Mouse (Mus musculus): ENCODE results near the gene Frem1. TPM values are rescaled to one million over a fixed set of nuclear protein-coding genes. Genes with fewer than 3 reads are reported as not detected.
A peak's percentile ranks its signal among the peaks of the same experiment; 100 is the strongest.

Frem1 gene
- polyA plus RNA-seq, 1 experiment from 2014 or later, result 5.5 TPM

- WGBS, result 58% methylated on average over 4 of the region's 4 CpGs
- no peak overlapping the region for H3K4me2 ChIP-seq (ENCODE audit: low read depth, low read length, severe bottlenecking)
- DNase-seq (ENCODE audit: low spot score) (no peak), ATAC-seq (replicated peaks; ENCODE audit: low FRiP score) (no peak)
- no peaks in the 10 kb centered on the region for H3K9me3 ChIP-seq (ENCODE audit: control insufficient read depth, low read length)
- H3K36me3 ChIP-seq (ENCODE audit: control insufficient read depth, insufficient read depth, low read length), result no peaks in the 10 kb centered on the region
- no peak overlapping the region for H3K27ac ChIP-seq (ENCODE audit: low read depth, low read length)
- H3K4me1 ChIP-seq (replicated peaks; ENCODE audit: control insufficient read depth, insufficient read depth, low read length), result no peaks in the 10 kb centered on the region; the same call in 1 of the 2 replicates
- H3K4me3 ChIP-seq (ENCODE audit: low read depth, low read length), result no peak overlapping the region
- no peak overlapping the region for H3K9ac ChIP-seq (ENCODE audit: low read length)
- H3K27me3 ChIP-seq (ENCODE audit: control insufficient read depth, insufficient read depth, low read length), result no peaks in the 10 kb centered on the region
Observed at GRCm38 (mm10) chr4:82953992-82954391, 98.1 kb downstream of the Frem1 start.

- H3K36me3 ChIP-seq (ENCODE audit: control insufficient read depth, insufficient read depth, low read length), result no peaks in the 10 kb centered on the region
- H3K27ac ChIP-seq (ENCODE audit: low read depth, low read length), result no peak overlapping the region
- no peaks in the 10 kb centered on the region for H3K27me3 ChIP-seq (ENCODE audit: control insufficient read depth, insufficient read depth, low read length)
- 85% methylated on average over 8 of the region's 8 CpGs for WGBS
- no peak overlapping the region for H3K4me3 ChIP-seq (ENCODE audit: low read depth, low read length)
- H3K4me2 ChIP-seq (ENCODE audit: low read depth, low read length, severe bottlenecking), result no peak overlapping the region
- ATAC-seq (replicated peaks; ENCODE audit: low FRiP score) (no peak), DNase-seq (ENCODE audit: low spot score) (no peak)
- H3K9ac ChIP-seq (ENCODE audit: low read length), result no peak overlapping the region
- no peaks in the 10 kb centered on the region; the same call in 1 of the 2 replicates for H3K4me1 ChIP-seq (replicated peaks; ENCODE audit: control insufficient read depth, insufficient read depth, low read length)
- H3K9me3 ChIP-seq (ENCODE audit: control insufficient read depth, low read length), result no peaks in the 10 kb centered on the region
Observed at GRCm38 (mm10) chr4:82949511-82949910, 102.6 kb downstream of the Frem1 start.

- H3K4me2 ChIP-seq (ENCODE audit: low read depth, low read length, severe bottlenecking), result no peak overlapping the region
- WGBS, result 94% methylated on average over 8 of the region's 8 CpGs
- H3K36me3 ChIP-seq (ENCODE audit: control insufficient read depth, insufficient read depth, low read length), result no peaks in the 10 kb centered on the region
- ATAC-seq (replicated peaks; ENCODE audit: low FRiP score), result no peak
- DNase-seq (ENCODE audit: low spot score), result no peak
- no peak overlapping the region for H3K27ac ChIP-seq (ENCODE audit: low read depth, low read length)
- no peaks in the 10 kb centered on the region; the same call in 1 of the 2 replicates for H3K4me1 ChIP-seq (replicated peaks; ENCODE audit: control insufficient read depth, insufficient read depth, low read length)
- no peak overlapping the region for H3K4me3 ChIP-seq (ENCODE audit: low read depth, low read length)
- H3K9me3 ChIP-seq (ENCODE audit: control insufficient read depth, low read length), result no peaks in the 10 kb centered on the region
- H3K9ac ChIP-seq (ENCODE audit: low read length), result no peak overlapping the region
- H3K27me3 ChIP-seq (ENCODE audit: control insufficient read depth, insufficient read depth, low read length), result no peaks in the 10 kb centered on the region
Observed at GRCm38 (mm10) chr4:82946721-82947120, 105.4 kb downstream of the Frem1 start.

GRCm38 (mm10) chr4:82946276-82946612 is 105.9 kb downstream of the Frem1 start:
- H3K36me3 ChIP-seq (ENCODE audit: control insufficient read depth, insufficient read depth, low read length), result no peaks in the 10 kb centered on the region
- H3K4me3 ChIP-seq (ENCODE audit: low read depth, low read length), result no peak overlapping the region
- no peak for ATAC-seq (replicated peaks; ENCODE audit: low FRiP score)
- WGBS, result 73% methylated on average over 3 of the region's 3 CpGs
- H3K9ac ChIP-seq (ENCODE audit: low read length), result no peak overlapping the region
- no peaks in the 10 kb centered on the region for H3K9me3 ChIP-seq (ENCODE audit: control insufficient read depth, low read length)
- no peak overlapping the region for H3K27ac ChIP-seq (ENCODE audit: low read depth, low read length)
- DNase-seq (ENCODE audit: low spot score), result no peak
- H3K4me1 ChIP-seq (replicated peaks; ENCODE audit: control insufficient read depth, insufficient read depth, low read length), result no peaks in the 10 kb centered on the region; the same call in 1 of the 2 replicates
- H3K4me2 ChIP-seq (ENCODE audit: low read depth, low read length, severe bottlenecking), result no peak overlapping the region
- no peaks in the 10 kb centered on the region for H3K27me3 ChIP-seq (ENCODE audit: control insufficient read depth, insufficient read depth, low read length)

DNA sequence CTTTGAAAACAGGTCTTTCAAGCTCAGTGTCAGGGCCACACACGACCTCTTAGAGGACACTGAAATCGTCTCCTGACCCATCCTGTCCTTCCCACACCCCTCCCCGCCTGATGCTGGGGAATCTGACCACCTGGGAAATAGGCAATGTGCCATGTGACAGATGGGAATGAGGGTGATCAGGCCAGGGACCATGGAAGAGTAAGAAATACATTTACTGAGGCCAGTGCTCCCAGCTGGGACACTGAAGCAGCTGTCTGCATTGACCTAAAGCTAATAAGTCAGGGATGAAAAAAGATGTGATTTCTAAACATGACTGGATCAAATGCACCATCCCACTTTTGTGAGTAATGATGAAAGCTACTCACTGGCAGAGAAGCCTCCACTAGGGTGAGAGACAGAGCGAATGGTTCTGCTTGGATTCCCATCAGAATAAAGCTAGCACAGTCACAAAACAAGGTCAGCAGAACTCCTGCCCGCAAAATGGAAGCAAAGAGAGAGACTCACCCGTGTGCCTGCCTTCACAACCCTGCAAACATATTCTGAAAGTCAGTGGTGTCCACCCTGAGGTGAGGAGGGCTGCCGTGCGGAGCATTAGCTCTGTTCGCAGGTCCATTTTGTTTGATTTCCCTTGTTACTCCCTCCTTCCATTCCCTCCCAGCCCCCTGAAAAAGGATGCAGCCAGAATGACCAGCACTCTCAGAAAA is 106.4 kb downstream of the Frem1 start:
- no peak overlapping the region for H3K4me3 ChIP-seq (ENCODE audit: low read depth, low read length)
- no peak for ATAC-seq (replicated peaks; ENCODE audit: low FRiP score)
- H3K36me3 ChIP-seq (ENCODE audit: control insufficient read depth, insufficient read depth, low read length), result no peaks in the 10 kb centered on the region
- no peaks in the 10 kb centered on the region for H3K27me3 ChIP-seq (ENCODE audit: control insufficient read depth, insufficient read depth, low read length)
- no peak overlapping the region for H3K9ac ChIP-seq (ENCODE audit: low read length)
- no peak overlapping the region for H3K4me2 ChIP-seq (ENCODE audit: low read depth, low read length, severe bottlenecking)
- WGBS, result 77% methylated on average over 9 of the region's 9 CpGs
- H3K9me3 ChIP-seq (ENCODE audit: control insufficient read depth, low read length), result no peaks in the 10 kb centered on the region
- H3K4me1 ChIP-seq (replicated peaks; ENCODE audit: control insufficient read depth, insufficient read depth, low read length), result no peaks in the 10 kb centered on the region
- no peak overlapping the region for H3K27ac ChIP-seq (ENCODE audit: low read depth, low read length)
- no peak for DNase-seq (ENCODE audit: low spot score)

DNA sequence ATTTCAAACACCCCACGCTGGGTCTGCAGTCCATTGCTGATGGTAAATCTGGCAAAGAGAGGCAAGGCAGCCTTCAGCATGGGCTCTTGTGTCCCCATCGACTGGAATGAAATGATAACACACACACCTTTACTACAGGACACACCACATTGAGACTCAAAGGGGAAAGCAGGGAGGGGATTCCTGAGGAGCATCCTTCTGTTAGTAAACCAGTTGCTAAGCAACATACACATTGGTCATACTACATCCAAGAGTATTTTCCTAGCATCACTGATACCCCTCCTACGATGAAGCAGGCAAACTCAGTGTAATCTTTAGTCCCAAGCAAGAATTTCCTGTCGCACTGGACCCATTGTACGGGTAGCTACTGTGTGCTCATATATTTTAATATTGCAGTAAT is 111.5 kb downstream of the Frem1 start:
- H3K27ac ChIP-seq (ENCODE audit: low read depth, low read length), result no peak overlapping the region
- no peak overlapping the region for H3K4me3 ChIP-seq (ENCODE audit: low read depth, low read length)
- H3K4me2 ChIP-seq (ENCODE audit: low read depth, low read length, severe bottlenecking), result no peak overlapping the region
- H3K9me3 ChIP-seq (ENCODE audit: control insufficient read depth, low read length), result no peaks in the 10 kb centered on the region
- H3K4me1 ChIP-seq (replicated peaks; ENCODE audit: control insufficient read depth, insufficient read depth, low read length), result no peaks in the 10 kb centered on the region
- H3K27me3 ChIP-seq (ENCODE audit: control insufficient read depth, insufficient read depth, low read length), result no peaks in the 10 kb centered on the region
- ATAC-seq (replicated peaks; ENCODE audit: low FRiP score) (no peak), DNase-seq (ENCODE audit: low spot score) (no peak)
- H3K9ac ChIP-seq (ENCODE audit: low read length), result no peak overlapping the region
- 89% methylated on average over 5 of the region's 5 CpGs for WGBS
- no peaks in the 10 kb centered on the region for H3K36me3 ChIP-seq (ENCODE audit: control insufficient read depth, insufficient read depth, low read length)

DNA sequence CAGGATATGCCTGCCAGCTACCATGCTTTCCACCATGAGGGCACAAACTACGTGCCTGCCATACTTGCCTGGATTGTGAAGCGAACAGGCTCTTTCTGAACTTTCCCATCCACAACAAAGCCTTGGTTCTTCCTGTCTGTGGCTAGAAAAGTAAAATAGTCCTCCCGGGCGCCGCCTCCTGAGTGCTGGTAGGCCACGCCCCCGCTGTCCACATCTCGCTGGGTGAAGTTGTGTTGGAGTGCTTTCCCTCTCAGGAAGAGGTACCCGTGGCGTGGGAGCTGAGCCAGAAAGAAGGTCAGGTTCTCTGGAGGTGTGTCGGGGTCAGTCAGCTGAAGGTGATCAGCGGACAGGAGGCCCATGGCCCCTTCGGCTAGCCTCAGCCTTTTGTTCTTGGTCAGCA is 111.9 kb downstream of the Frem1 start:
- H3K27me3 ChIP-seq (ENCODE audit: control insufficient read depth, insufficient read depth, low read length), result no peaks in the 10 kb centered on the region
- no peaks in the 10 kb centered on the region for H3K9me3 ChIP-seq (ENCODE audit: control insufficient read depth, low read length)
- H3K4me1 ChIP-seq (replicated peaks; ENCODE audit: control insufficient read depth, insufficient read depth, low read length), result no peaks in the 10 kb centered on the region
- no peak overlapping the region for H3K9ac ChIP-seq (ENCODE audit: low read length)
- H3K4me3 ChIP-seq (ENCODE audit: low read depth, low read length), result no peak overlapping the region
- H3K4me2 ChIP-seq (ENCODE audit: low read depth, low read length, severe bottlenecking), result no peak overlapping the region
- WGBS, result 86% methylated on average over 13 of the region's 13 CpGs
- DNase-seq (ENCODE audit: low spot score) (no peak), ATAC-seq (replicated peaks; ENCODE audit: low FRiP score) (no peak)
- no peaks in the 10 kb centered on the region for H3K36me3 ChIP-seq (ENCODE audit: control insufficient read depth, insufficient read depth, low read length)
- H3K27ac ChIP-seq (ENCODE audit: low read depth, low read length), result no peak overlapping the region

DNA sequence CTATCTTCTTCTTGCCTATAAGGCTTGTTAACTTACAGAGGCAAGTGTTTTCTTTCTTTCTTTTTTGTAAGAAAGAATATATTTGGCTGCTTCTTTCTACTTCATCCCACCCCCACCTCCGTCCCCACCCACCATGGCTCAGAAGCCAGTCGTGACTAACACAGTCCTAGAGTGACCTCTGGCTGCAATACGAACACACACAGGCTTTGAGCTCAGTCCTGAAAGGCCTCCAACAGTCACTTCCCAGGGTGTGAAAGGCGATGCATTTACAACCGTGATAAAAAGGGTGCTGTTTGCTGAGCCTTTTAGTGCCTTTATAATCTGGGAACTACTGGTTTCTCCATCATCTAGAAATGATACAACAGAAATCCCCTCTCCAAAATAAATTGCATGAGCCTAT is 117.8 kb downstream of the Frem1 start:
- Histone ChIP-seq H3K27me3 (ENCODE audit: control insufficient read depth, insufficient read depth, low read length) (no peaks in the 10 kb centered on the region), H3K4me2 (ENCODE audit: low read depth, low read length, severe bottlenecking) (no peak overlapping the region), H3K9ac (ENCODE audit: low read length) (no peak overlapping the region), H3K27ac (ENCODE audit: low read depth, low read length) (no peak overlapping the region), H3K9me3 (ENCODE audit: control insufficient read depth, low read length) (no peaks in the 10 kb centered on the region), H3K4me3 (ENCODE audit: low read depth, low read length) (no peak overlapping the region), H3K4me1 (replicated peaks; ENCODE audit: control insufficient read depth, insufficient read depth, low read length) (no peaks in the 10 kb centered on the region), H3K36me3 (ENCODE audit: control insufficient read depth, insufficient read depth, low read length) (no peaks in the 10 kb centered on the region)
- DNase-seq (ENCODE audit: low spot score) (no peak), ATAC-seq (replicated peaks; ENCODE audit: low FRiP score) (peak; percentile 84)
- WGBS, result 15% methylated on average over 5 of the region's 5 CpGs

DNA sequence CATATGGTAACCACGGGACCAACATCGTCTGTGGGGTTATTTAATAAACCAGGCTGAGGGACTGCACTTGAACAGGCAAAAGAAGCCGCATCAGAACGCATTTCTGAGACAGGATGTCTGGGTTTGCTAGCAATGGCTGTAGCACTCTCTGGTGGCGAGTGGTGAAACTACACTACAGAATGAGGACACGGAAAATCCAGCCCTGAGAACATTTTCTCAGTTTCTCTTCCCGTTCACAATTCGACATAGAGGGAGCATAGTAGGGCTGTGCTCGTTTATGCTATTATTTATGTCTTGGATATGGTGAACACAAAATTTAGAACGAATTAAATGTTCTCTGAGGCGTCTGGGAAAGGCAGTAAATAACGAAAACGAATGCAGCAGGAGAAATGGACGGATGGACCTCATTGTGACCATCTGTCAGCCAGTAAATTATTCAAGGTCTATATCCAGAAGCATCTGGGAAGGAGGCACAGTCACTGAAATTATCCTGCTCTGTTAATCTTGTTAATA is 118.4 kb downstream of the Frem1 start:
- ATAC-seq (replicated peaks; ENCODE audit: low FRiP score), result peak; percentile 69; the same call in 1 of the 2 replicates
- no peak overlapping the region for H3K4me3 ChIP-seq (ENCODE audit: low read depth, low read length)
- H3K36me3 ChIP-seq (ENCODE audit: control insufficient read depth, insufficient read depth, low read length), result no peaks in the 10 kb centered on the region
- no peak overlapping the region for H3K27ac ChIP-seq (ENCODE audit: low read depth, low read length)
- H3K9me3 ChIP-seq (ENCODE audit: control insufficient read depth, low read length), result no peaks in the 10 kb centered on the region
- H3K4me2 ChIP-seq (ENCODE audit: low read depth, low read length, severe bottlenecking), result peak overlapping the region; percentile 15; the same call in 1 of the 2 replicates
- H3K9ac ChIP-seq (ENCODE audit: low read length), result 0 out of 2 replicates have a peak overlapping the region, but pooled peaks have one; percentile 27
- 17% methylated on average over 14 of the region's 14 CpGs for WGBS
- no peaks in the 10 kb centered on the region for H3K27me3 ChIP-seq (ENCODE audit: control insufficient read depth, insufficient read depth, low read length)
- DNase-seq (ENCODE audit: low spot score), result peak; percentile 79
- no peaks in the 10 kb centered on the region for H3K4me1 ChIP-seq (replicated peaks; ENCODE audit: control insufficient read depth, insufficient read depth, low read length)
